Mouse (Mus musculus): ENCODE data around the gene Uqcc1. TPM values are rescaled to one million over a fixed set of nuclear protein-coding genes. Genes with fewer than 3 reads are reported as not detected.
A peak's percentile ranks its signal among the peaks of the same experiment; 100 is the strongest.

Gene Uqcc1
- polyA plus RNA-seq, 1 experiment from 2014 or later, result 40.4 TPM

- Histone ChIP-seq H3K9ac (ENCODE audit: low read depth, low read length) (no peak overlapping the region), H3K4me1 (replicated peaks; ENCODE audit: control insufficient read depth, insufficient read depth, low read length) (no peaks in the 10 kb centered on the region), H3K27ac (ENCODE audit: low read depth, low read length) (no peak overlapping the region), H3K27me3 (replicated peaks; ENCODE audit: control insufficient read depth, insufficient read depth, low read length) (no peaks in the 10 kb centered on the region), H3K4me2 (replicated peaks; ENCODE audit: low read depth) (no peak overlapping the region), H3K4me3 (ENCODE audit: low read depth, low read length) (no peak overlapping the region), H3K9me3 (ENCODE audit: control insufficient read depth) (no peaks in the 10 kb centered on the region), H3K36me3 (ENCODE audit: control insufficient read depth, insufficient read depth) (peaks cover 19% of the 10 kb centered on the region)
- 83% methylated on average over 5 of the region's 5 CpGs for WGBS
- no peak for TF ChIP-seq CTCF (IDR thresholded peaks at IDR 0.05; ENCODE audit: low read depth)
- ATAC-seq, result no peak
These were observed 29.9 kb upstream of the Uqcc1 start for GRCm38 (mm10) chr2:155959981-155960380.

- H3K36me3 ChIP-seq (ENCODE audit: control insufficient read depth, insufficient read depth), result no peaks in the 10 kb centered on the region
- TF ChIP-seq CTCF (IDR thresholded peaks at IDR 0.05; ENCODE audit: low read depth), result no peak
- no peaks in the 10 kb centered on the region for H3K4me1 ChIP-seq (replicated peaks; ENCODE audit: control insufficient read depth, insufficient read depth, low read length)
- peak within 1 kb of the TSS; percentile 82 for H3K4me3 ChIP-seq (ENCODE audit: low read depth, low read length)
- H3K4me2 ChIP-seq (replicated peaks; ENCODE audit: low read depth), result peak within 1 kb of the TSS; percentile 79
- under 1% methylated on average over 59 of the region's 59 CpGs for WGBS
- H3K27ac ChIP-seq (ENCODE audit: low read depth, low read length), result peak within 1 kb of the TSS; percentile 57
- H3K9me3 ChIP-seq (ENCODE audit: control insufficient read depth), result no peaks in the 10 kb centered on the region
- peak; percentile 98 for ATAC-seq
- no peaks in the 10 kb centered on the region for H3K27me3 ChIP-seq (replicated peaks; ENCODE audit: control insufficient read depth, insufficient read depth, low read length)
- H3K9ac ChIP-seq (ENCODE audit: low read depth, low read length), result peak within 1 kb of the TSS; percentile 86
These were observed 26.3 kb upstream of the Uqcc1 start, which contains the start of gene Cep250 for GRCm38 (mm10) chr2:155956134-155957059. Gene Cep250 (plus strand): TSS chr2:155956458.

GRCm38 (mm10) chr2:155952006-155952405 is 21.9 kb upstream of the Uqcc1 start:
- peak; percentile 76 for TF ChIP-seq CTCF (IDR thresholded peaks at IDR 0.05; ENCODE audit: low read depth)
- Histone ChIP-seq H3K27me3 (replicated peaks; ENCODE audit: control insufficient read depth, insufficient read depth, low read length) (no peaks in the 10 kb centered on the region), H3K4me3 (ENCODE audit: low read depth, low read length) (no peak overlapping the region), H3K9ac (ENCODE audit: low read depth, low read length) (no peak overlapping the region), H3K9me3 (ENCODE audit: control insufficient read depth) (no peaks in the 10 kb centered on the region), H3K27ac (ENCODE audit: low read depth, low read length) (no peak overlapping the region), H3K4me2 (replicated peaks; ENCODE audit: low read depth) (no peak overlapping the region), H3K36me3 (ENCODE audit: control insufficient read depth, insufficient read depth) (no peaks in the 10 kb centered on the region), H3K4me1 (replicated peaks; ENCODE audit: control insufficient read depth, insufficient read depth, low read length) (no peaks in the 10 kb centered on the region)
- ATAC-seq, result no peak

- ATAC-seq, result no peak
- no peaks in the 10 kb centered on the region for H3K27me3 ChIP-seq (replicated peaks; ENCODE audit: control insufficient read depth, insufficient read depth, low read length)
- no peaks in the 10 kb centered on the region for H3K36me3 ChIP-seq (ENCODE audit: control insufficient read depth, insufficient read depth)
- H3K4me3 ChIP-seq (ENCODE audit: low read depth, low read length), result no peak overlapping the region
- no peak overlapping the region for H3K27ac ChIP-seq (ENCODE audit: low read depth, low read length)
- 54% methylated on average over 6 of the region's 6 CpGs for WGBS
- H3K4me2 ChIP-seq (replicated peaks; ENCODE audit: low read depth), result no peak overlapping the region
- H3K9me3 ChIP-seq (ENCODE audit: control insufficient read depth), result no peaks in the 10 kb centered on the region
- no peaks in the 10 kb centered on the region for H3K4me1 ChIP-seq (replicated peaks; ENCODE audit: control insufficient read depth, insufficient read depth, low read length)
- TF ChIP-seq CTCF (IDR thresholded peaks at IDR 0.05; ENCODE audit: low read depth), result no peak
- H3K9ac ChIP-seq (ENCODE audit: low read depth, low read length), result no peak overlapping the region
These were observed 19.3 kb upstream of the Uqcc1 start for GRCm38 (mm10) chr2:155949362-155949761.

GRCm38 (mm10) chr2:155947390-155948002 is 17.4 kb upstream of the Uqcc1 start:
- Histone ChIP-seq H3K4me3 (ENCODE audit: low read depth, low read length) (no peak overlapping the region), H3K4me2 (replicated peaks; ENCODE audit: low read depth) (no peak overlapping the region), H3K36me3 (ENCODE audit: control insufficient read depth, insufficient read depth) (no peaks in the 10 kb centered on the region), H3K4me1 (replicated peaks; ENCODE audit: control insufficient read depth, insufficient read depth, low read length) (no peaks in the 10 kb centered on the region), H3K9me3 (ENCODE audit: control insufficient read depth) (no peaks in the 10 kb centered on the region), H3K27me3 (replicated peaks; ENCODE audit: control insufficient read depth, insufficient read depth, low read length) (no peaks in the 10 kb centered on the region), H3K9ac (ENCODE audit: low read depth, low read length) (no peak overlapping the region), H3K27ac (ENCODE audit: low read depth, low read length) (no peak overlapping the region)
- no peak for ATAC-seq
- TF ChIP-seq CTCF (IDR thresholded peaks at IDR 0.05; ENCODE audit: low read depth), result no peak
- WGBS, result 34% methylated on average over 5 of the region's 5 CpGs

GRCm38 (mm10) chr2:155946499-155946898 is 16.4 kb upstream of the Uqcc1 start:
- H3K4me1 ChIP-seq (replicated peaks; ENCODE audit: control insufficient read depth, insufficient read depth, low read length), result no peaks in the 10 kb centered on the region
- TF ChIP-seq CTCF (IDR thresholded peaks at IDR 0.05; ENCODE audit: low read depth), result no peak
- no peak for ATAC-seq
- H3K27ac ChIP-seq (ENCODE audit: low read depth, low read length), result no peak overlapping the region
- 37% methylated on average over 4 of the region's 4 CpGs for WGBS
- H3K4me3 ChIP-seq (ENCODE audit: low read depth, low read length), result no peak overlapping the region
- no peaks in the 10 kb centered on the region for H3K27me3 ChIP-seq (replicated peaks; ENCODE audit: control insufficient read depth, insufficient read depth, low read length)
- no peaks in the 10 kb centered on the region for H3K36me3 ChIP-seq (ENCODE audit: control insufficient read depth, insufficient read depth)
- H3K4me2 ChIP-seq (replicated peaks; ENCODE audit: low read depth), result no peak overlapping the region
- H3K9me3 ChIP-seq (ENCODE audit: control insufficient read depth), result no peaks in the 10 kb centered on the region
- H3K9ac ChIP-seq (ENCODE audit: low read depth, low read length), result no peak overlapping the region

Data from intestine, postnatal 0 days (tissue).